Mouse (Mus musculus) heart, adult 2 months (tissue): ENCODE data around the gene Gps1. TPM values are rescaled to one million over a fixed set of nuclear protein-coding genes. Genes with fewer than 3 reads are reported as not detected.

ENCODE experiments used
- DNase-seq, 2 experiments: peaks; one replicate each; pipeline ENCODE4 v3.0.0; 2021
- H3K27ac ChIP-seq: fragments of 200-600 bp; 2 replicates; pipeline ENCODE4 v1.8.1; 2022
- H3K27me3 ChIP-seq: fragments of 200-500 bp; 2 replicates; pipeline ENCODE4 v1.6.1; 2012; ENCODE audit warnings: mild to moderate bottlenecking, low read length, inconsistent platforms, mixed read lengths; ENCODE audit not compliant: control insufficient read depth, insufficient read depth
- H3K36me3 ChIP-seq: fragments of 200-500 bp; 2 replicates; pipeline ENCODE4 v1.6.1; 2012; ENCODE audit warnings: low read length, inconsistent platforms; ENCODE audit not compliant: control insufficient read depth, insufficient read depth
- H3K4me1 ChIP-seq: fragments of 200-500 bp; 2 replicates; pipeline ENCODE4 v1.6.1; 2011; ENCODE audit warnings: low read length; ENCODE audit not compliant: control insufficient read depth, insufficient read depth
- H3K4me3 ChIP-seq: fragments of 200-600 bp; 2 replicates; pipeline ENCODE4 v1.8.1; 2022
- H3K79me2 ChIP-seq: fragments of 200-500 bp; replicated peaks from 2 replicates; pipeline ENCODE4 v1.6.1; 2012; ENCODE audit warnings: mild to moderate bottlenecking, inconsistent platforms, low read length, moderate library complexity, mixed read lengths; ENCODE audit not compliant: control insufficient read depth, insufficient read depth
- H3K9ac ChIP-seq: fragments of 200-500 bp; 2 replicates; pipeline ENCODE4 v1.6.1; 2012; ENCODE audit warnings: low read depth, mild to moderate bottlenecking, control low read depth, inconsistent platforms, low read length, mixed read lengths
- CTCF ChIP-seq: fragments of 200-600 bp; IDR thresholded peaks from 2 replicates; pipeline ENCODE4 v1.8.1; 2022; ENCODE audit warnings: antibody characterized with exemption, mild to moderate bottlenecking, moderate library complexity
- EP300 ChIP-seq: fragments of 200-500 bp; IDR thresholded peaks from 2 replicates; pipeline ENCODE4 v1.6.1; 2011; ENCODE audit warnings: low read depth, low read length, control low read depth; ENCODE audit not compliant: insufficient read depth
- POLR2A ChIP-seq: fragments of 200-500 bp; IDR thresholded peaks from 2 replicates; pipeline ENCODE4 v1.6.1; 2011; ENCODE audit warnings: mild to moderate bottlenecking, low read depth, low read length, control low read depth; ENCODE audit not compliant: insufficient read depth
- WGBS: fragments of 180-500 bp; shearing (Covaris S2); methylation state at CpG from one replicate; pipeline ENCODE4 v1.1.7; 2018; 5-methylcytosine and 5-hydroxymethylcytosine counted together
- intact Hi-C: fragments of 180-260 bp; cut with DNase I; formaldehyde crosslinking; loops from one replicate; pipeline ENCODE4 v1.15.1; 2025
- polyA plus RNA-seq: library from polyadenylated mRNA; depleted of rRNA; stranded (reverse); fragments of >200 nt; gene quantifications from 2 replicates; pipeline ENCODE4 v1.2.3, GENCODE M21; 2012
- total RNA-seq, 2 experiments: library from RNA; stranded (reverse); gene quantifications; 2 replicates each; pipeline ENCODE4 v1.2.3; 2021

The Gps1 gene
- total and polyA plus RNA-seq, 3 experiments = 54.4 to 85.9 (median 55.8) TPM

DNA sequence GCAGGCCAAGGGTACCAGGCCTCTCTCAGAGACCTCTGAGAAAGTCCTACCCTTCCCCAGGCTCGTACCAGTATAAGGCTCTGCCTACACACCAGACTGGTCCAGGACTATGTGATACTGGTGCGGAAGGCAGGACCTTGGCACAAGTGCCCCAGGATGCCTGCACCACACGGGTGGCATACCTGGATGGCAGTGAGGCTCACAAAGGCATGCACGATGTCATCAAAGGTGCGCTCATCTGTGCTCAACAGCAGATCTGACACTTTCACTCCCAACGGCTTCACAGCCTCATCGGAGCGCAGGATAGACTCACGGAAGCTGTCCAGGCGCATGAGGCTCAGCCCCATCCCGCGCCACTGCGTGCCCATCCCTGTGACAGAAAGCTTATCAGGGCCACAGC is 34.2 kb downstream of the Gps1 start:
- H3K27ac ChIP-seq = no peak overlapping the region
- no peaks in the 10 kb centered on the region for H3K79me2 ChIP-seq
- WGBS = 95% methylated on average over 13 of the region's 13 CpGs
- H3K27me3 ChIP-seq = no peaks in the 10 kb centered on the region
- H3K4me3 ChIP-seq = no peak overlapping the region
- H3K36me3 ChIP-seq = no peaks in the 10 kb centered on the region
- no peak for TF ChIP-seq POLR2A
- TF ChIP-seq CTCF = no peak
- TF ChIP-seq EP300 = no peak
- no peak for DNase-seq
- intact Hi-C loops = no loop called here
- no peak overlapping the region for H3K9ac ChIP-seq
- H3K4me1 ChIP-seq = peaks cover 5% of the 10 kb centered on the region

DNA sequence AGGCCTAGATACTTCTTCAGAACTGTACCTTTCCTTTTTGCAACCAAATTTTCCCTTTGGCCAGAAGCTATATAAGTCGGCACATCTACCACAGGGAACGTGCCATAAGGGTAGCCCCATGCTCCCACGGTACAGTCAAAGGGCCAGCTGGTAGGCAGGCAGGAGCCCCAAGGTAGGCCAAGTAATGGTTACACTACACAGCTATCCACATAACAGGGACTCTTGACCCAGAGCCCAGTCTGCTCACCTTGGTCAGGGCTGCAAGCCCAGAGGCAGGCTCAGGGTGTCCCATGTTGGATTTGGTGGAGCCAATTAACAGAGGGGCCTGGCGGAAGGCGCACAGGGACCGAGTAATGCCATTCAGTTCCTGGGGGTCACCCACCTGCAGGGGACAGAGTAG is 35.5 kb downstream of the Gps1 start:
- peaks cover 5% of the 10 kb centered on the region for H3K4me1 ChIP-seq
- H3K36me3 ChIP-seq = no peaks in the 10 kb centered on the region
- no peaks in the 10 kb centered on the region for H3K27me3 ChIP-seq
- TF ChIP-seq POLR2A = no peak
- no peak for TF ChIP-seq CTCF
- TF ChIP-seq EP300 = no peak
- 95% methylated on average over 6 of the region's 6 CpGs for WGBS
- no peak for DNase-seq
- H3K27ac ChIP-seq = no peak overlapping the region
- no peak overlapping the region for H3K4me3 ChIP-seq
- intact Hi-C loops = no loop called here
- no peaks in the 10 kb centered on the region for H3K79me2 ChIP-seq
- no peak overlapping the region for H3K9ac ChIP-seq

DNA sequence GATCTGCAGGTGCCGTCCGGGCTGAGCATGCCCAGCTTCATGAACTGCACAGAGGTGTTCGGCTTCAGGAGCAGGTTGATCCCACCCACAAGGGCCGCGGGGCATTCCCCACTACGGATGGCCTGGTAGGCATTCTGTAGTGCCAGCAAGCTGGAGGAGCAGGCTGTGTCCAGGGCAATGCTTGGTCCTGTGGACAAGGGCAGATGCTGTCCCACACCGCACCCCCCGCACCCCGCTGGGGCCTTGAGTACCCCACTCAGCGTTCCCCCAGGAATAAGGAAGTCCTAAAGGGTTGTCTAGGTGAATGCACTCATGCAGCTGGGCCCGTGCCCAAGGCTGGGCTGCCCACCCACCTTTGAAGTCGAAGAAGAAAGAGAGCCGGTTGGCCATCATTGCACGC is 36.5 kb downstream of the Gps1 start:
- Histone ChIP-seq H3K79me2 (no peaks in the 10 kb centered on the region), H3K4me1 (peaks cover 7% of the 10 kb centered on the region), H3K9ac (no peak overlapping the region), H3K27ac (no peak overlapping the region), H3K36me3 (no peaks in the 10 kb centered on the region), H3K27me3 (no peaks in the 10 kb centered on the region), H3K4me3 (no peak overlapping the region)
- TF ChIP-seq POLR2A (no peak), EP300 (no peak), CTCF (no peak)
- 92% methylated on average over 14 of the region's 14 CpGs for WGBS
- intact Hi-C loops = no loop called here
- no peak for DNase-seq

DNA sequence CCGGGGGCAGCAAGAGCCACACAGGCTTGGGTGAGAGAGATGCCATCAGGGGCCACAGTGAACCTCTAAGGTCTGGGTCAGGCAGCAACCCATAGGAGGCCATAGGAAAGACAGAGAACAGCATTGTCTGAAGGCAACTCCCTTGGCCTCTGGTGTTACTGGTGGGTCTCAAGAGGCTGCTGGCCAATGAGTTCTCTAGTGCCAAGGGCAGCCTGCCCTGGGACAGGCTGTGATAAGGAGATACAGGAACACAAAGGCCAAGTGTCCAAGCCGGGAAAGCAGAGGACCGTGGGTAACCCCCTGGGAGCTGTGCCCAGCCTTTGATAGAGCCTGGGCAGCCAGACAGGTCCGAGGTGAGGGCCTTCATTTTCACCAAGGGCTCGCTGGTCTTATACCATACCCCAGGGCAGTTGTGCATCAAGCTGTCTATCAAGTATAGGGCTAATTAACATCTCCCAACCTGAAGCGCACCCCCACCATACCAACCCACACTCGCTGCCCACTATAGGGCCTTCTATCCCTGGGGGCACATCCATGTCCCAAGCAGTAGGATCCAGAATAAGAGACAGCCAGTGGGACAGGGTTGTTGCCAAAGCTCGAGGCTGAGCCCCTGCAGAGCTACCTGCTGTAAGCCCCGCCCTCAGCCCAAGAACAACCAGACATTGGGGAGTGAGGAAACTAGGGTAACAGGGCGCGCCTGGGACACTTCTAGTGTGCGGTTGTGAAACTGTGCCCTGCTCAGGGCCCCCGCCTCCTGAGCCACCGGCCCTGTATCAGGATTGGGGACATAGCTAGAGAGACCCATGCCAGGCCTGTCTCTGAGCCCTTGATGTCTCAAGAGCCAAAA is 37.2 kb downstream of the Gps1 start:
- no peak overlapping the region for H3K4me3 ChIP-seq
- H3K79me2 ChIP-seq = no peaks in the 10 kb centered on the region
- H3K27ac ChIP-seq = no peak overlapping the region
- peaks cover 7% of the 10 kb centered on the region for H3K4me1 ChIP-seq
- H3K9ac ChIP-seq = no peak overlapping the region
- no peaks in the 10 kb centered on the region for H3K27me3 ChIP-seq
- DNase-seq = peak in 1 of 2 experiments; percentile 30
- no peaks in the 10 kb centered on the region for H3K36me3 ChIP-seq
- intact Hi-C loops = no loop called here
- 74% methylated on average over 14 of the region's 14 CpGs for WGBS
- TF ChIP-seq POLR2A = no peak
- TF ChIP-seq EP300 = no peak
- TF ChIP-seq CTCF = no peak

DNA sequence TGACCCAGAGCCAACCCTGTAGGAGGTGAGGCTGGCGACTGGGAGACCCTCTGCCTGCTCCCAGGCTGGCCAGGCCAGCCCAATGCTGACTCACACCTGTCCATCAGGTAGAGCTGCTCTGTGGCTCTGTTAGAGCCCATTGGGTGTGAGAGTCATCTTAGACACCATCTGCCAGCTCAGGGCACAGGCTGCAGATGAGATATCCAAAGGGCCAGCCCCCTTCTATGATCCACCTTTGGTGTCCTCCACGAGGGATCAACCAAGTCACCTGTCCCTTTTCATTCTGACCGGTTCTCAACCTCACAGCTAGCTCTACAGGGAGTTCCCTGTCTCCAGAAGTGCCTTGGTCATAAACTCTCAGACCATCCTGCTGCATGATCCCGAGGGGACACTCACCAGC is 38.2 kb downstream of the Gps1 start:
- no peak for DNase-seq
- Histone ChIP-seq H3K9ac (no peak overlapping the region), H3K36me3 (no peaks in the 10 kb centered on the region), H3K4me1 (peaks cover 7% of the 10 kb centered on the region), H3K79me2 (no peaks in the 10 kb centered on the region), H3K4me3 (no peak overlapping the region), H3K27me3 (no peaks in the 10 kb centered on the region), H3K27ac (no peak overlapping the region)
- intact Hi-C loops = loop anchor here (2.0 kb wide), 1 partner anchor 22 kb away; no protein-coding TSS in a partner anchor
- TF ChIP-seq CTCF = no peak
- TF ChIP-seq POLR2A = no peak
- no peak for TF ChIP-seq EP300
- WGBS = 72% methylated on average over 4 of the region's 4 CpGs
